Mouse (Mus musculus): ENCODE measurements around the gene Nr2f1. TPM values are rescaled to one million over a fixed set of nuclear protein-coding genes. Genes with fewer than 3 reads are reported as not detected.

Nr2f1 gene
- total RNA-seq, 2 experiments from 2014 or later = 3.0 to 3.5 TPM

DNA sequence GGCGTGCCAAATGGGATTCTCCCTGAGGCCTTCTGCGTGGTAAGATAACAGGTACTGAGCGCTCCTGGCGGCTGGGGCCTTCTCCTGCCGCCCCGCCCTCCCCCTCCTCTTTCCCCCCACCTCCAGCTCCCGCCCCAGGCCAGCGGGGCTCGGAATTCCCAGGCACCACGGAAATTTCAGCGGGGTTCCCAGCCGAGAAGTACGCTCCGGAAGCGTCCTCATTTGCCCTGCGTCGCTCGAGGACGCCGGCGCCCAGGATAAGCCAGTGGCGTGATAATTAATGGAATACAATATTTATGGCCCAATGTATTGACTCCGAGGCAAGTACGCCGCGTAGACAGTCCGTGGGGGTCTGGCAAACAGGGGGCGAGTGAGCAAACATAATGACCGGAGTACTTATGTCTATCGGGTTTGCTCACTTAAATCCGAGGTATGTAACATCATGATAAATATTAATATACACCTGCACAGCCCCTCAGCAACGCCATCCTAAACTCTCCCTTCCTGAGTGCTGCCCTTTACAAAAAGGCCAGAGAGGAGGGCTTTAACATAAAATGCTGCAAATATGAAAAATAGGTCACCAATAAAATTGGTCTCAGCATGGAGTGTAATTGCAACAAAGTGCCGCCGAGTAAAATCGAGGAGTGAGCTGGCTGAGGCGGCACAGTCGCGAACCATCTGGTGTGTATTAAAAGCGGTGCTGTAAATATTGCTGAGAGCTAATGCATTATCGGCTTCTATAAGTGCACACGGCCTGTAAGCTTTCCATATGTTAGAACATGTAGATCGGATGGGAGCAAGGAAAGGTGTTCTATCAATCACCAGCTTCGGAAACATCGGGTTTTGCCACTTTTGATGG, 18.3 kb downstream of the Nr2f1 start:
- no peak for DNase-seq (ENCODE audit: low spot score in 2 of 2)

GRCm38 (mm10) chr13:78180261-78180660, 19.3 kb downstream of the Nr2f1 start:
- DNase-seq (ENCODE audit: low spot score in 2 of 2) = no peak

GRCm38 (mm10) chr13:78179312-78180097, 20.1 kb downstream of the Nr2f1 start:
- DNase-seq (ENCODE audit: low spot score in 2 of 2) = no peak

- no peak for DNase-seq (ENCODE audit: low spot score in 2 of 2)
Measured at GRCm38 (mm10) chr13:78178771-78179170, 20.8 kb downstream of the Nr2f1 start.

GRCm38 (mm10) chr13:78178021-78178420, 21.5 kb downstream of the Nr2f1 start:
- no peak for DNase-seq (ENCODE audit: low spot score in 2 of 2)

DNA sequence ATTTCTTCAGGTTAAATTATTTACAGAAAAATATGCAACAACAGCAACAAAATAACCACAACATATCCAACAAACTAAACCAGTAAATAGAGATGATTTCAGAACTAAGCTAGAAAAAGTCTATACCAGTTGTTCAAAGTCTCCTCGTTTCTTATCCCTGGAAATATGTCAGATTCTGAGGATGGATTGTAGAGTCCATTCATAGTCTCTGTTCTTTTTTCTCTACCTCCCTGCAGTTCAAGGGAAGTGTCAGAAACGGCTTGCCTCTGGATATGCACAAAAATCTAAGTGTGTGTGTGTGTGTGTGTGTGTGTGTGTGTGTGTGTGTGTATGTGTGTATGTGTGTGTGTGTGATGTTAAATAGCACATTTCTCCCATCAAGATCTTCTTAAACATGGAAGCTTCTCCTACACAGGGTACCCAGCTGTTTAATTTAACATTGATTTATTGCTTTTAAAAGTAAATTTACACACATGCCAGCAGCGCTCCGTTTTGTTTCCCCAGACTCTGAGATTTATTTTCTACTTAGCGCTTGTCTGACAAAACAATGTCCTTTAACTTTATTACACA, 22.1 kb downstream of the Nr2f1 start:
- DNase-seq (ENCODE audit: low spot score in 2 of 2) = no peak

GRCm38 (mm10) chr13:78175821-78176380, 23.7 kb downstream of the Nr2f1 start:
- DNase-seq (ENCODE audit: low spot score in 2 of 2) = no peak

DNA sequence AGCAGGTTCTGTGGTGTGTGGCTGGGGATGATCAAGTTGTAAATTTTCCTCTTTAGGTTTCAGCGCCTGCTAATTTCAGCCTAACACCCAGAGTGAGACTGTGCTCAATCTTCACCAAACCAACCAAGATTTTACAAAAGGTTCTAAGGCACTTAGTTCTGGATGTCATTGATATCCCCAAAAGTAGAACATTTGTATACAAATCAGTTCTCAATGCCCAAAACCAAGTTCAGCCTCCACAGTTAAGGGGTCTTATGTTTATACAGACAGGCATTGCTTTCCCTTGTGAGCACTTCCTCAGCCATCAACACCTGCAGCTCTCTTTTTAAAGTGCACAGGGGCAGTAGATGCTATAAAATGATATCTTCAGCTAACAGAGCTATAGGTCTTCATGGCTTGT, 24.7 kb downstream of the Nr2f1 start:
- no peak for DNase-seq (ENCODE audit: low spot score in 2 of 2)

- no peak for DNase-seq (ENCODE audit: low spot score in 2 of 2)
Measured at GRCm38 (mm10) chr13:78174191-78174590, 25.4 kb downstream of the Nr2f1 start.

DNA sequence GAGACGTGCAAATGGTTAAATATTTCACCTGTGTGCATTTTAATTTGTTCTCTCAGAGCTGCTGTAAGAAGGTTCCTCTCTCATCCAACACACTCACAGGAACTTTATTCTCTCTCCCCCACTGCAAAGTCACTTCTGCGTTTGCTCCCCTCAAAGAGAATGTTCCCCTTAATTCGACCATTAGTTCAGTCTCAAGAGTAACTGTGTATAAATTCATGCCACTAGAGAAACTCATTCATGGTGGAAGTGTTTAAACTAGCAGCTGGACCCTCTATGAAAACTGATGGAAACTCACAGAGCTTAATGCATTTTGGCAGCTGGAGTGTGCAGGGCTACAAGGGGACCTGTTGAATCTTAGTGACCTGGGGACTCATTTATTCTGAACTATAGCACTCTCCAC, 26.7 kb downstream of the Nr2f1 start:
- no peak for DNase-seq (ENCODE audit: low spot score in 2 of 2)

GRCm38 (mm10) chr13:78171984-78172636, 27.4 kb downstream of the Nr2f1 start:
- no peak for DNase-seq (ENCODE audit: low spot score in 2 of 2)

- DNase-seq (ENCODE audit: low spot score in 2 of 2) = peak in 1 of 2 experiments; percentile 22
Measured at GRCm38 (mm10) chr13:78171320-78171719, 28.2 kb downstream of the Nr2f1 start.

DNA sequence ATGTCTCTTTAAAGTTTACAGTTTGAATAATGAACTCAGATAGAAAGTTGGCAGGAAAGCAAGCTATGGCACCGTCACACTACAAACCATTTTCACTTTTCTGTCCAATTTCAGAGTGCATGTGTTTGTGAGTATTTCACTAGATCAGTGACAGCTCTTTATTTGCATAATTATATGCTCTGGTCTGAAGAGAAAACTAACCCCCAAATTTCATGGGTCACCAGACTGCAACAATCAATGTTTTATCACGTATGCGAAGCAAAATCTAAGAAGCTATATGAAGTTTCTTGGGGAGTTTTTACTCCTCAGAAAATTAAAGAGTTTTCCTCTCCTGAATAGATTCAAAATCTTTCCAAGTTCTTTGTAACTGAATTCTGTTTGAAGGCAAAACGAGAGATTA, 31.4 kb downstream of the Nr2f1 start:
- DNase-seq (ENCODE audit: low spot score in 2 of 2) = no peak

DNA sequence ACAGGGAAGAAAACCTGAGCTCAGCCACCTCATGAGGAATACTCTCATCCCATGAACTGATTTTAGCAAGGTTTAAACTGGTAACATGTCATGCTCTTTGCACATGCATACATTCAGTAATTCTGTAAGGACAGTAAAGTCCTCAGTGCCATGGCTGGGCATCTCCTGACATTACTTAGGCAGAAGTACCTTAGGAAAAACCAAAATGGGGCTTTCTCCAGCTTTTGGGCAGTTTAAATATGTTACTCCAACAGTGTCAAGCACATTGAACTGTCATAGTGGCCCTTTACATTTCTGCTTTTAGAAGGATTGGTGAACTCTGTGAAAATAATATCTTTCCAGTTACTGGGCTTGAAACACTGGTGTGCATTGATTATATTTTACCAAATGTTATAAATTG, 34.6 kb downstream of the Nr2f1 start:
- no peak for DNase-seq (ENCODE audit: low spot score in 2 of 2)

DNA sequence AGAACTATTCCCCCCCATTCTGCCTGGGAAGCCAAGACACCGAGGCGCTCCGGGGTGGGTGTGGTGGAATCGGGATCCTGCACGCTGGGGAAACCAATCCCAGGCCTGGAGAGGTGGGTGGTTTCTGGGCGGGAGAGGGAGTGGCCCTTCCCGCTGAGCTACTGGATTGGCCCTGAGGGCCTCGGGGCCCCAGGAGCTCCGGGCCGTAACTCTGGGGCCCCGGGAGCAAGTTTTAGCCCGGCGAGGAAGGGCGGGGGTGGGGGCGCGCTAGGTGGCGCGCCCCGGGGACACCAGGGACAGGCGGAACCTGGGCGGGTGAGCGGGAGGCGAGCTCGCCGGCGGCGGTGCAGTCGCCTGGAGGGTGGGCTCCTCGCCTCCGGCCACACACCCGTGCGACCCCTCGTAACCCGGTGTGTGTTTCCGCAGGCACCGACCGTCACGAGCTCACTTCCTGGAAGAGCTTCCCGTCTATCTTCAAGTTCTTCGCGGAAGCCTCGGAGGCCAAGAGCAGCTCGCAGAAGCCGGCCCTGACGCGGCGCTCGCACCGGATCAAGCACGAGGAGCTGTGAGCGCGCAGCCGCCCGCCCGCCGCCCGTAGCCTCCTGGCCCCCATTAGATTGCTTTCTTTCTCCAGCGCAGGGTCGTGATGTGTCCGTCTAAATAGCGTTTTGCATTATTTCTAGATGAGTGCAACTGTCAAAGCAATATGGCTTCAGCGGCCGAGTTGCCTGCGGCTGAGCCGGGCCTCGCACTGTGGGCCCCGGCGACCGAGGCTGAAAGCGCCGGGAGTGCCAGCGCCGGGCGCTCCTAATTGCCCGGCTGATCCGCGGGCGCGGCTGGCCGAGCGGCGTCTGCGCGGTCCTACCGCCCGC, 36.2 kb downstream of the Nr2f1 start:
- DNase-seq (ENCODE audit: low spot score in 2 of 2) = peak in 1 of 2 experiments; percentile 47

DNA sequence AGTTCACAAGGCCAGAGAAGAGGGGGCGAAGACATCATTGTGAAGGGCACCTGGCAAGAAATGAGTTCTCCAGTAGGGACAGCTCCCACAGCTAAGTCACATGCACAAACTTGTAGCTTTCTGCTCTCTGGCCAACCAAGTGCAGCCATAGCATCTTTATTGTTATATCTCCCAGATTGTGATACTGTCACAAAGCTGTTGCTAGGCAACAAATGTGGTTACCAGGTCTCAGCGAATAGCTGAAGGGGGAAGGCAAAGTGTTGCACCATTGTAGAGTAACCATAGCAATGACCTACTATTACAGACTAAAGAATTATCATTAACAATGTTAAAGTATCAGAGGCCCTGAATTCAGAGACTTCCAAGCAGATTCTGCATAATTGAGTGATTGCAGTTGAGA, 37.4 kb downstream of the Nr2f1 start:
- DNase-seq (ENCODE audit: low spot score in 2 of 2) = no peak

DNA sequence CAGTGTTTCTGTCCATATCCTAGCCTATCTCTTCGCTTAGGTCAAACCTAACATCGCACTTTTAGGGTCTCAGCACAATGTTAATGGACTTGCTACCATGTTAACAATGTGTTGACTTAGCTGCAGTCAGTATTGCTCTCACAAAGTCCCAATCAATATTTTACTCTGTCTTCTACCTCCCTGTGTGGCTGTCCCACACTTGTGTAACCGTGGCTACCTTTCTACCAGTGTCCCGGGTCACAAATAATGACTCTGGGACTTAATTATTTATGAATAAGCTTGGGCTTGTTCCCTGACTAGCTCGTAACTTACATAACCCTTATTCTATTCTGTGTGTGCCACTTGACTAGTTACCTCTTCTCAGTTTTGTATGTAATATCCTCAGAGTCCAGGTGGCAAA, 42.1 kb downstream of the Nr2f1 start:
- no peak for DNase-seq (ENCODE audit: low spot score in 2 of 2)
